Mouse (Mus musculus): ENCODE results near the gene Trove2.
"Not testable (repeated sequence)": the region's sequence is repeated elsewhere in the genome, so short reads cannot be mapped to it uniquely, and the experiment has no call there.

DNA sequence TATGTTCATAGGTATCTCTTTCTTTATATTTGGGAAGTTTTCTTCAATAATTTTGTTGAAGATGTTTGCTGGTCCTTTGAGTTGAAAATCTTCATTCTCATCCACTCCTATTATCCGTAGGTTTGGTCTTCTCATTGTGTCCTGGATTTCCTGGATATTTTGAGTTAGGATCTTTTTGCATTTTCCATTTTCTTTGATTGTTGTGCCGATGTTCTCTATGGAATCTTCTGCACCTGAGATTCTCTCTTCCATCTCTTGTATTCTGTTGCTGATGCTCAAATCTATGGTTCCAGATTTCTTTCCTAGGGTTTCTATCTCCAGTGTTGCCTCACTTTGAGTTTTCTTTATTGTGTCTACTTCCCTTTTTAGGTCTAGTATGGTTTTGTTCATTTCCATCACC is 60.8 kb downstream of the Trove2 start, which contains the start of gene Glrx2:
- TF ChIP-seq CTCF (IDR thresholded peaks at IDR 0.05; ENCODE audit: low read depth, low read length); POLR2A (IDR thresholded peaks at IDR 0.05; ENCODE audit: extremely low read depth, insufficient read depth, low read length): not testable (repeated sequence)

All from liver, adult 2 months (tissue).